Mouse (Mus musculus) heart, postnatal 0 days (tissue): ENCODE measurements at regions not wholly inside any gene's neighbourhood (a gene's known extent, or its start where the extent isn't known, plus 50 kb on each side); places are given as distances from the start of the nearest gene placed in this dataset.

ENCODE experiments used
- CTCF ChIP-seq: IDR thresholded peaks from 2 replicates; pipeline ENCODE4 v1.5.1; 2016; ENCODE audit warnings: antibody characterized with exemption, control low read depth, low read depth
- EP300 ChIP-seq: IDR thresholded peaks from 2 replicates; pipeline ENCODE4 v1.6.1; 2016; ENCODE audit warnings: antibody characterized with exemption, low read depth

- no peak for TF ChIP-seq CTCF
- TF ChIP-seq EP300: no peak
Measured at GRCm38 (mm10) chr7:135829246-135829645, 113.1 kb upstream of the Mki67 start.
